Mouse (Mus musculus): Measurements from ENCODE around the gene Nthl1. TPM values are rescaled to one million over a fixed set of nuclear protein-coding genes. Genes with fewer than 3 reads are reported as not detected.
A peak's percentile ranks its signal among the peaks of the same experiment; 100 is the strongest.

Gene Nthl1
- 12.6 TPM for polyA plus RNA-seq (2012; fragmentation: generic; extraction: Trizol)
- long read RNA-seq, experiment 1, transcript Nthl1-201 (6 exons, 1,079 nt): major isoform, 15 of 17 reads
- long read RNA-seq, experiment 1, partial matches to known transcripts: 1 of 17 reads
- long read RNA-seq, experiment 1, other reads (novel, unspliced or antisense): 1 of 17 reads
- long read RNA-seq, experiment 2, transcript Nthl1-201 (6 exons, 1,079 nt): major isoform, 5 of 10 reads
- long read RNA-seq, experiment 2, partial matches to known transcripts: 1 of 10 reads
- long read RNA-seq, experiment 2, other reads (novel, unspliced or antisense): 1 of 10 reads

DNA sequence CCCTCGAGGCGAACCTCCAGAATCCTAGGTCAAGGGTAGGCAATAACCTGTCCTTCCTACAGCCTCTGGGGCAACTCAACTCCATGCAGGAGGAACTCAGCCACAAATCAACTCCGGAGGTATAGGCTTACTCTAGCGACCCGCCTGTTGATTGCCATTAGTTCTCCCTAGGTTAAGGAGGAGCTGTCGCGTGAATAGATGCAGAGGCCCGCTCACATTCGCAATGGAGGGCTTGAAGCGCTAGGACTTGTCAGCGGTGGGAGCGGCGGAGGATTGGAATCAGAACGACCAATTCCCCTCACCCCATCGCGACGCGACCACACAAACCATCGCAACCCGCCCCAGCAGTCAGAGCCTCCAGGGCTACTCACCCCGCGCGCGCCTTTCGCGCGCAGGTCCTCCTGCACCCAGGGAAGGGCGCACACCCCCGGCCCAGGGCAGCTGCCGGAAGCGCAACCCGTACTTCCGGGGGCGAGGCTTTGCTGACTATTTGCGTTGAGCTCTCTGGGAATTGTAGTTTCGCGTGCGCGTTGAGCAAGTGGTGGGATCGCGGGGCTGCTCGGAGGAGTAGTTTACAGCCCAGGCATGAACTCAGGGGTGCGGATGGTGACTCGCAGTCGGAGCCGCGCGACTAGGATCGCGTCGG is at the start of gene Nthl1, which contains the start of gene Tsc2:
Gene Nthl1, plus strand, starts transcription at position 514 of the 646 bp plus-strand sequence.
Gene Tsc2, minus strand, starts transcription at position 464 of the 646 bp plus-strand sequence.
- no peaks in the 10 kb centered on the region for H3K79me3 ChIP-seq (ENCODE audit: low read depth)
- H3ac ChIP-seq (ENCODE audit: control insufficient read depth, insufficient read length, low read depth): peak within 1 kb of the TSS; percentile 83
- TF ChIP-seq FOSL1 (IDR thresholded peaks at IDR 0.05; ENCODE audit: insufficient read depth, low read length, poor library complexity, severe bottlenecking): no peak
- no peak for TF ChIP-seq MYOD1 (IDR thresholded peaks at IDR 0.05; ENCODE audit: control insufficient read depth, insufficient read length, low read depth)
- TF ChIP-seq MAX (IDR thresholded peaks at IDR 0.05): peak; percentile 39
- no peak for TF ChIP-seq CTCF (IDR thresholded peaks at IDR 0.05; ENCODE audit: control insufficient read depth, insufficient read depth, insufficient read length)
- TF ChIP-seq USF1 (IDR thresholded peaks at IDR 0.05; ENCODE audit: low read depth): no peak
- no peak for TF ChIP-seq CEBPB (IDR thresholded peaks at IDR 0.05; ENCODE audit: low read depth)
- H3K27me3 ChIP-seq (ENCODE audit: control insufficient read depth, insufficient read depth, insufficient read length): no peaks in the 10 kb centered on the region
- H3K36me3 ChIP-seq (ENCODE audit: control insufficient read depth, insufficient read depth): no peaks in the 10 kb centered on the region
- peak within 1 kb of the TSS; percentile 82 for H3K4me3 ChIP-seq (ENCODE audit: insufficient read depth, poor library complexity, severe bottlenecking)
- H3K79me2 ChIP-seq (ENCODE audit: control insufficient read depth, insufficient read depth): no peaks in the 10 kb centered on the region

DNA sequence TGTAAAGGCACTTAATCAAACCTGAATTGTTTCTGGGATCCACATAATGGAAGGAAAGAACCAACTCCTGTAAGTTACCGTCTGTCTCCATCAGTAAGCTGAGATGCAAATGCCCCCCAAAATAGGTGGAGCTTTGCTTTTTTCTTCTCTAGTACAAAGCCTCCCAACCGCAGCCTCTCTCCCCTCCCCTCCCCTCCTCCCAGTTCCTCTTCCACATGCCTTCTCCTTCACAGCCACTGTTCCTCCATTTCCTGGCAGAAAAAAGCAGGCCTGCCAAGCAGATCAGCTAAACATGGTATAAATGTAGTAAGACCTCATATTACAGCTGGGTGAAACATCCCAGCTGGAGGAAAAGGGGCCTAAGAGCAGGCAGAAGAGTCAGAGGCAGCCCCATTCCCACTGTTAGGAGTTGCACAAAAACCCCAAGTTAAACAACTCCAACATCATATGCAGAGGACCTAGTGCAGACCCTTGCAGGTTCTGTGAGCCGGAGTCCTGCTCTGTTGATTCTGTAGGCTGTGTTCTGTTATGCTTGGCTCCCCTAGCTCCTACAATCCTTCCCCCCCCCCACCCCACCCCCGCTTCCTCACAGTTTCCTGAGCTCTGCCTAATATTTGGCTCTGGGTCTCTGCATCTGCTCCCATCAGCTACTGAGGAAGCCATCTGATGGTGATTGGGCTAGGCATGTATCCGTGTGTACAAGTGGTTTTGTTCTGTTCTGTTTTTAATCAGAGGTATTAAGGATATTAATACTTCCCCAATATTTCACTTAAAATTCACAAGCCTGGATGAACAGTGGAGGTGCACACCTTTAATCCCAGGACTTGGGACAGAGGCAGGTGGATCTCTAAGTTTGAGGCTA is 48.6 kb upstream of the Nthl1 start:
- no peaks in the 10 kb centered on the region for H3K27me3 ChIP-seq (ENCODE audit: control insufficient read depth, insufficient read depth, insufficient read length)
- no peak overlapping the region for H3K4me3 ChIP-seq (ENCODE audit: insufficient read depth, poor library complexity, severe bottlenecking)
- peaks cover 54% of the 10 kb centered on the region for H3K36me3 ChIP-seq (ENCODE audit: control insufficient read depth, insufficient read depth)
- no peaks in the 10 kb centered on the region for H3K79me3 ChIP-seq (ENCODE audit: low read depth)
- no peaks in the 10 kb centered on the region for H3K79me2 ChIP-seq (ENCODE audit: control insufficient read depth, insufficient read depth)
- no peak overlapping the region for H3ac ChIP-seq (ENCODE audit: control insufficient read depth, insufficient read length, low read depth)
- TF ChIP-seq MYOG (IDR thresholded peaks at IDR 0.05; ENCODE audit: control insufficient read depth, extremely low read depth, insufficient read length): no peak
- TF ChIP-seq MAX (IDR thresholded peaks at IDR 0.05): no peak
- TF ChIP-seq CEBPB (IDR thresholded peaks at IDR 0.05; ENCODE audit: low read depth): no peak
- TF ChIP-seq FOSL1 (IDR thresholded peaks at IDR 0.05; ENCODE audit: insufficient read depth, low read length, poor library complexity, severe bottlenecking): no peak
- no peak for TF ChIP-seq CTCF (IDR thresholded peaks at IDR 0.05; ENCODE audit: control insufficient read depth, insufficient read depth, insufficient read length)
- TF ChIP-seq USF1 (IDR thresholded peaks at IDR 0.05; ENCODE audit: low read depth): no peak
- no peak for TF ChIP-seq MYOD1 (IDR thresholded peaks at IDR 0.05; ENCODE audit: control insufficient read depth, insufficient read length, low read depth)

DNA sequence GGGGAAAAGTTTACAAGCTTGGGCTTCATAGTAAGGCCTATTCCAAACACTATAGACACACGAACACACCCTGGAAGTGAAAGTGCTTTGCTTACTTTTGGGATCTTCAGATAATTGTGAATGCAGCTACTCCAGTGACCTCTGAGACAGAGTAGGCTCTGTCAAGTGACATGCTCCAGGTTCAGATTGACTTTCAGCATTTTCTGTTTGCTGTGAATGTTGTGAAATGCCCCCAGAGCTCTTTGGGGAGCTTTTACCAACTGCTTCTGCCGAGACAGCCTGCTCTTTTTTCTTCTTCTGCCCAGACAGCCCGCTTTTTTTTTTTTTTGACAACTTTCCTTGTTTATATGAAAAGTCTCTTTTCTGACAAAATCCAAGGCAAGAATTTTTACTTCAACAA is 48.0 kb upstream of the Nthl1 start:
- no peaks in the 10 kb centered on the region for H3K27me3 ChIP-seq (ENCODE audit: control insufficient read depth, insufficient read depth, insufficient read length)
- H3K36me3 ChIP-seq (ENCODE audit: control insufficient read depth, insufficient read depth): peaks cover 58% of the 10 kb centered on the region

DNA sequence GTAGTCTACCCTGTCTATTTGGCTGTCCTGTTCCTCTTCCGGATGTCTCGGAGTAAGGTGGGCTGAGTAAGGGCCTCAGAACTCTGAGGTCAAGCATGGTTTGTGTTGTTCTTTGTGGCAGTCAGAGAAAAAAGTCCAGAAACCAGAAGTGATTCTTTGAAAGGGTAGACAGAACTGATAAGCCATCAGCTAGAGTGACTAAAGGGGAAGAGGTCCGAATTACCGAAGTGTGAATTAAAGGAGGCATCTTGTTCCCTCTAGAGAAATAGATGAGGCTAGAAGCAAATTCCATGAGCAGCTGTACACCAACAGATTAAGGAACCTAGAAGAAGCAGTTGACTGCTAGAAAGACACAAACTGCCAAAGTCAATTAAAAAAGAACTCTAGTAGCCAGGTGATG is 45.9 kb upstream of the Nthl1 start:
- no peaks in the 10 kb centered on the region for H3K27me3 ChIP-seq (ENCODE audit: control insufficient read depth, insufficient read depth, insufficient read length)
- H3K4me3 ChIP-seq (ENCODE audit: insufficient read depth, poor library complexity, severe bottlenecking): no peak overlapping the region
- TF ChIP-seq MAX (IDR thresholded peaks at IDR 0.05) (no peak), CEBPB (IDR thresholded peaks at IDR 0.05; ENCODE audit: low read depth) (no peak), MYOG (IDR thresholded peaks at IDR 0.05; ENCODE audit: control insufficient read depth, extremely low read depth, insufficient read length) (no peak)
- peaks cover 58% of the 10 kb centered on the region for H3K36me3 ChIP-seq (ENCODE audit: control insufficient read depth, insufficient read depth)
- no peaks in the 10 kb centered on the region for H3K79me2 ChIP-seq (ENCODE audit: control insufficient read depth, insufficient read depth)
- H3ac ChIP-seq (ENCODE audit: control insufficient read depth, insufficient read length, low read depth): no peak overlapping the region
- H3K79me3 ChIP-seq (ENCODE audit: low read depth): no peaks in the 10 kb centered on the region

More for the DNA sequence above, 48.0 kb upstream of the Nthl1 start:
- TF ChIP-seq USF1 (IDR thresholded peaks at IDR 0.05; ENCODE audit: low read depth): no peak
- TF ChIP-seq MYOG (IDR thresholded peaks at IDR 0.05; ENCODE audit: control insufficient read depth, extremely low read depth, insufficient read length): no peak
- no peak for TF ChIP-seq CEBPB (IDR thresholded peaks at IDR 0.05; ENCODE audit: low read depth)
- no peak for TF ChIP-seq MYOD1 (IDR thresholded peaks at IDR 0.05; ENCODE audit: control insufficient read depth, insufficient read length, low read depth)
- no peak for TF ChIP-seq MAX (IDR thresholded peaks at IDR 0.05)
- TF ChIP-seq CTCF (IDR thresholded peaks at IDR 0.05; ENCODE audit: control insufficient read depth, insufficient read depth, insufficient read length): no peak
- no peak for TF ChIP-seq FOSL1 (IDR thresholded peaks at IDR 0.05; ENCODE audit: insufficient read depth, low read length, poor library complexity, severe bottlenecking)
- no peaks in the 10 kb centered on the region for H3K79me3 ChIP-seq (ENCODE audit: low read depth)
- no peak overlapping the region for H3ac ChIP-seq (ENCODE audit: control insufficient read depth, insufficient read length, low read depth)
- H3K4me3 ChIP-seq (ENCODE audit: insufficient read depth, poor library complexity, severe bottlenecking): no peak overlapping the region
- no peaks in the 10 kb centered on the region for H3K79me2 ChIP-seq (ENCODE audit: control insufficient read depth, insufficient read depth)

DNA sequence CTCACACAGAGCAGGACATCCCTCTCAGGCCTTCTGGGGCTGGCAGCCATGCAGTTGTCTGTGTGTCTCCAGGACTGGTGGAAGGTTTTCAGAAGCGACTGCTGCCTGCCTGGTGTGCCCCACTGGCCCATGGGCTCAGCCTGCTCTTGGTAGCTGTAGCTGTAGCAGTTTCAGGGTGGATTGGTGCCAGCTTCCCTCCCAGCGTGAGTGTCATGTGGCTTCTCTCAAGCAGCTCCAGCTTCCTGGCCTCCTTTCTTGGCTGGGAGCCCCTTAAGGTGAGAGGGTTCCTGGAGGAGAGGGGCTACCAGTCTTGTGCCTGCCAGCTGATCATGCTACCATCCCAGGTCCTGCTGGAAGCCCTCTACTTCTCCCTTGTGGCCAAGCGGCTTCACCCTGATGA is 41.5 kb upstream of the Nthl1 start:
- H3K79me2 ChIP-seq (ENCODE audit: control insufficient read depth, insufficient read depth): no peaks in the 10 kb centered on the region
- no peak overlapping the region for H3K4me3 ChIP-seq (ENCODE audit: insufficient read depth, poor library complexity, severe bottlenecking)
- peaks cover 82% of the 10 kb centered on the region for H3K36me3 ChIP-seq (ENCODE audit: control insufficient read depth, insufficient read depth)
- TF ChIP-seq USF1 (IDR thresholded peaks at IDR 0.05; ENCODE audit: low read depth) (no peak), CEBPB (IDR thresholded peaks at IDR 0.05; ENCODE audit: low read depth) (no peak), FOSL1 (IDR thresholded peaks at IDR 0.05; ENCODE audit: insufficient read depth, low read length, poor library complexity, severe bottlenecking) (no peak), CTCF (IDR thresholded peaks at IDR 0.05; ENCODE audit: control insufficient read depth, insufficient read depth, insufficient read length) (no peak), MYOD1 (IDR thresholded peaks at IDR 0.05; ENCODE audit: control insufficient read depth, insufficient read length, low read depth) (no peak), MYOG (IDR thresholded peaks at IDR 0.05; ENCODE audit: control insufficient read depth, extremely low read depth, insufficient read length) (no peak), MAX (IDR thresholded peaks at IDR 0.05) (no peak)
- no peak overlapping the region for H3ac ChIP-seq (ENCODE audit: control insufficient read depth, insufficient read length, low read depth)
- H3K27me3 ChIP-seq (ENCODE audit: control insufficient read depth, insufficient read depth, insufficient read length): no peaks in the 10 kb centered on the region
- no peaks in the 10 kb centered on the region for H3K79me3 ChIP-seq (ENCODE audit: low read depth)

Data from C2C12 (cell line).